Mouse (Mus musculus) frontal cortex, postnatal 36 days (tissue): Measurements from ENCODE around the gene Zfp319.

Experiments used
- DNase-seq, 2 experiments: peaks; one replicate each; pipeline ENCODE4 v3.0.0; 2022; ENCODE audit warnings: low spot score in 2 of 2

Zfp319 gene

GRCm38 (mm10) chr8:95351461-95351860 lies 19.7 kb upstream of the Zfp319 start:
- DNase-seq: peak in 1 of 2 experiments; percentile 34

- DNase-seq: peak; percentile 72 to 85
These were observed 17.3 kb upstream of the Zfp319 start for GRCm38 (mm10) chr8:95348811-95349630.

- no peak for DNase-seq
These were observed 16.6 kb upstream of the Zfp319 start for GRCm38 (mm10) chr8:95348356-95348755.

DNA sequence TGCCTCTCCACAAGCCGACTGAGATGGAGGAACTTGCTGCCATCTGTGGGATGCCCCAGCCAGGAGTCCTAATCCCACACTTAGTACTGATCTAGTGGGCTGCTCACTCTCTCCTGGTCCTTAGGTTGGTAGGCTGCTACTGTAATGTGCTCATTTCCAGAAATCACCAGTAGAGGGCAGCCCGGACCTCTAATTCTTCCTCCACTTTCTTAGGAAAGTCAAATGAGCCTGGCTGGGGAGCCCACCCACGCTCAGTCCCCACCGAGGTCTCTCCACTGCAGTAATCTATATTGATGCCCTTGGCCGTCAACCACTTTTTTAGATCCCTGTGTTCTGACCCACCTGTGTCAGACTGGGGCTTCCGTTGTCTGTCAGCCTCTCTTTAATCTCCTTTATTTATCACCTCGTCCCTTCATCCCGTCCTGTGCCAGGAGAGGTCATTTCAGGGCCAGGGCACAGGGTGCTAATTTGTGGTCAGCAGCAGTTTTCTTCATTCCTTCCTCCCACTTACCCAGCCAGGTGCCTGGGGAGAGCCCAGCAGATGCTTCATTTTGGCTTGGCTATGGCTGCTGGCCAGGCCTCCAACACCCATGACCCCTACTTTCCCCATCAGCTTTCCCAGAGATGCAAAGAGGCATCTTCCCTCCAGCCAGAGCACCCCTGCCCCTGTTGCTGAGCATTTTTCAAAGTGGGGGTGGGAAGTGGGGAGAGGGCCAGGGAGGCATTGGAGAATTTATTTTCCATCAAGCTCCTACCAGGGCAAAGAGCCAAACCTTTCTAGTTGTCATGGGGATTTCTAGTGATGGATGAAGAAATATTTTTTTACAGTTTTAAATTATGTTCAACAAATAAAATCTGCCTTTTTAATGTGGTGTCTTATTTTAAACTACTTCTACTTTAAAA lies 15.1 kb upstream of the Zfp319 start:
- peak; percentile 75 to 87 for DNase-seq

- DNase-seq: no peak
These were observed 12.9 kb upstream of the Zfp319 start for GRCm38 (mm10) chr8:95344668-95345067.

- DNase-seq: no peak
These were observed 10.0 kb upstream of the Zfp319 start for GRCm38 (mm10) chr8:95341721-95342120.

DNA sequence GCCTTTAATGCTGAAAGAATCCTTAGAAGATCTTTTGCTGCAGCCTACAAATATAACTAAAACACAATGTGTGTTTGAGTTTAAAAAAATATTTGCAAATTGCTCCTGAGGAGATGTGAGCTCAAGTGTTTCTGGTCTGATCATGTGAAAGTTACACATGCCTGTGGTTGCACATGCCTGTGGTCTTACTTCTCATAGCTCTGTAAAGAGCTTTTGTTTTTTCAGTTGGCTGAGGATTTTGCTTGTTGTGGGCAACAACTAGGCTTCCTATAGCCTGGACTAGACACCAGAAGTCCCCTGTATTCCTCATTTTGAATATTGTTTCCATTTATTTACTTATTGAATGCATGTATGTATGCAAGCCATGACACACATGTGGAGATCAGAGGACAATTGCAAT lies 4.6 kb upstream of the Zfp319 start:
- DNase-seq: no peak

DNA sequence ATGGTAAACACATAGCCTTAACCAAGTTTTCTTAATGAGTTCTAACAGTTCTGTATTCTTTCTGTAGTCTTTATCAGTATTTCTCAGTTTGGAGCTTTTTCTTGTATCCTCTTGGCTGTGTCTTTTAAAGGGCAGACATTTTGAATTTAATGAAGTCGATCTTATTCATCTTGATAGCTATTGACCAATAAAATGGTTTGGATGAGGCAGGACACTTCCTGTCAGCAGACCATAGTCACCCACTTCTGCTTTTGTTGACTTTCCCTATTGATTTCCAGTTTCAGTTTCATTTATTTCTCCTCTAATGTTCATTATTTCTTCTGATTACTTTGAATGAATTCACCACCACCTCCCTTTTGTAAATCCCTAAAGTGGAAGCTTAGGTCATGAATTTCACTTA lies 4.0 kb upstream of the Zfp319 start:
- no peak for DNase-seq

GRCm38 (mm10) chr8:95332437-95333199 lies 868 bp upstream of the Zfp319 start:
- DNase-seq: no peak

DNA sequence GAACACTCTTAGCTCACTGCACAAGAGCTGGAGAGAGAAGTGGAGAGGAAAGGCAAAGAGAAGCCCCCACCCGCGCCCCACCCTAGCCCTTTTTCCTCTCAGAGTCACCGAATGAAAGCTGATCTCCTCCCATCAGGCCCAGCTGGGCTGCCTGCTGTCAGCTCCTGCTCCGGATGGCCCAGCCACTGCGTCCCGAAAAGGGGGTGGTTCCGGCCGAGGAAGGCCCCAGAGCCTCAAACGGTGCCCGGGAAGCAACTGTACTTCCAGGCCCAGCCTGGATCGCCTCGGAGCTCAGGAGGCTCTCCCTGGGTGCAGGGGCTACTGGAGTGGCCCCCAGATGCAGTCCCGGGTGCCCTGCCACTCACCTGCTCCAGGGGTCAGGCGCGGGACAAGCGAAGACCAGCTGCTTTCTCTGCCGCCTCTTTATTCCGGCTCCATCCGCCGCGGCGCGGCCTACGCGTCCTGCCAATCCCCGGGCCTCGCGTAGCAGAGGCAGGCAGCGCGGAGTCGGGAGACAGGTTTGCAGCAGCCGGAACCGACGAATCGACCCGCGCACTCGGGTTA lies 512 bp downstream of the Zfp319 start:
- no peak for DNase-seq

DNA sequence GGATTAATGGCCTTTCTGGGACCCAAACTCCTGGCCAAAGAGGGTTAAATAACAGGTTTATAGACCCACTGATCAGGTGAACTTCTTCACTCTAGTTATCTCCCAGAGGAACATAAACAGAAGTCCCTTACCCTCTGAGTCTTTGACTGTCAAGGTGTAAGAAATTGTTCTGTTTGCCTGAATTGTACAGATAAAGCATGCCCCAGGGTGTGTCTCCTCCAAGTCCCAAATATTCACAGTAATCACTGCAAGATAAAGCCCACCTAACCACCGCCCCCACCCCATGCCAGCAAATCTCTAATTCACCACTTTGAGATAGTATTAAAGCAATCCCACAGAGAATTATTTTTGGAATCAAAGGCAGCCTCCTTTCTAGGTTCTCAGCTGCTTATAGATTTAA lies 1.4 kb downstream of the Zfp319 start:
- no peak for DNase-seq

- no peak for DNase-seq
These were observed 3.8 kb downstream of the Zfp319 start for GRCm38 (mm10) chr8:95327866-95328465.

DNA sequence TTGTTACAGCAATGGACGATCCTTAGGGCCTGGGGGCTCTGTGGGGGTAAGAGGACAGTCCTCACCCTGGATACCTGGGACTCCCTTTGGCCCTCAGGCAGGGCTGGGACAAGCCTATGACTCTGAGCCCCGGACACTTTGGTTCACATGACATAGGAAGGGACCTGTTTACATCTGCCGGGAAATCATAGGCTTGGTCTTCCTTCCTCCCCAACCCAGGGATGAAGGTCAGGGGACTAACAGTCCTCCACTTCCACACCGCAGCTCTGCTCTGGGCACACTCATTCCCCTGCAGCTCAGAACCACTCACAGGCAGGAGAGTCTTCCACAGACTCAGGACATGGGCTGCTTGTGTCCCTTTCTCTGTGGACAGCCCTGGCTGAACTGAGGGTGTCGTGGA lies 4.9 kb downstream of the Zfp319 start:
- DNase-seq: no peak

DNA sequence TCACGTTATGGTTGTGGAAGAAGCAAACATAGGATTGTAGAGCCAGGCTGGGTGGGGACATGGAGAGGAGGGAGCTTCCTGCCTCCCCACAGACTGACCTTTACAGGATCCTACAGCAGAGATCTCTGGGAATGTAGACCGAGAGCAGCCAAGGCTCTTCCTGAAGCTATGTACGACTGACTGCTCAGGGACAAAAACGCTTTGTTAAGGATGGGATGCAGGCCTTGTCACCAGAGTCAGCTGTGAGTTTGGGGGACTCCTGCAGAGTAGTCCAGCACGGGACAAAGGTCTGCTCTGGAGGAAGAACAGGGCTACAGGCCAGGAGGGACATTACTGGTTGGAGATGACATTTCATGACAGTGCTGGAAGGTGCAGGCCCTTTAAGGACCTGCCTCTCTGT lies 7.1 kb downstream of the Zfp319 start:
- no peak for DNase-seq

DNA sequence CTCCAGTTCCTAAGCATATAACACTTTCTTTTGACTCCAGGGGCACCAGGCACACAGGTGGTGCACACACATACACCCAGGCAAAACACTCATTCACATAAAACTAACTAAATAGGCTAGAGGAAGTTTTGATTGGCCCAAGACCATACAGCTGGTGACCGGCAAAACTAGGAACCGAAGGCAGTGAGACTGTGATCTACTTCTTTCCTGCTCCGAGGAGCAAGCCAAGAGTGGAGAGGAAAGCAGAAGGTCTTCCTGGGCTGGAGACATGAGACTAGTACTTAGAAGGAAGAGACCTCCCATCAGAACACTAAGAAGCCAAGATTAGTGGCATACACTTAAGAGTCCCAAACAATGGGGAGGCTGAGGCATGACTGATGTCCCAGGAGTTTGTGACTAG lies 8.5 kb downstream of the Zfp319 start:
- DNase-seq: no peak

DNA sequence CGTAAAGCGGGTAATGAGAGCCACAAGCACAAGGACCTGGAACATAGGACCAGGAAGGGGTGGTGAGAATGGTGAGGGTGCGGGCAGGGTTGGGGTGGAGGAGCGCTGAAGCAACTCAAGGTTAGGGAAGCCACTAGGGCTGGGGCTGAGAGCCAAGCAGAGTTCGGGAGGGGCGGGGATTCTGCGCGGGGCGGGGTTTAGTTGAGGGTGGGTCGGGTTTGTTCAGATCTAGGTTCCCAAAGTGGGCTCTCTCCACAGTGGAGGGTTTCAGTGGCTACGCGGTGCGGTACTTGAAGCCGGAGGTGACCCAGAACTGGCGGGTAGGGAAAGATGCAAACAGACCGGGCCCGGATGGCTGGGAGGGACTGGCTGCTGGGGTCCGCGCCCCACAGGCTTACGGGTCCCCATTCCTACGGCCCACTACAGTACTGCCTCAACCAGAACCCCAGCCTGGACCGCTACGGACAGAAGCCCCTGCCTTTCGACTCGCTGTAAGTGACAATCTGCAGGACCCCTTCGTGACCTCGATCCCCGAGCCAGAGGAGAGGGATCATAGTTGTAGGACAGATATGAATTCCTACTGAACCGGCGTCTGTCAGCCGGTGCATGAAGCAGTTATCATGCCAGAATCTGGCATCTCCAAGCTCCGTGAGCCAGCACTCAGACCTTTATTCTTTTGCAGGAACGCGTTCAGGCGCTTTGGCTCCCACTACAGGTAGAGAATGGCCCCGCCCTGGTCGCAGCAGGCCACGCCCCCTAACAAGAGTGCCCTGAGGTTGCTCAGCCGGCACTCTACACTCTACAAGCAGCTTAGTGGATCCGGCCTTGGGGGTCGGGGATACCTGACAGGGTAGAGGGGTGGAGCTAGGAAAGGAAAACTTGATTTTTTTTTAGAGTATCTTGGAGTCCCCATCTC lies 11.3 kb downstream of the Zfp319 start:
- DNase-seq: peak in 1 of 2 experiments; percentile 14

GRCm38 (mm10) chr8:95315350-95315749 lies 16.4 kb downstream of the Zfp319 start:
- DNase-seq: no peak

GRCm38 (mm10) chr8:95314707-95315106 lies 17.0 kb downstream of the Zfp319 start:
- no peak for DNase-seq

- DNase-seq: no peak
These were observed 17.9 kb downstream of the Zfp319 start for GRCm38 (mm10) chr8:95313857-95314256.

GRCm38 (mm10) chr8:95312836-95313235 lies 18.9 kb downstream of the Zfp319 start:
- DNase-seq: no peak
